Mouse (Mus musculus): Measurements from ENCODE around the gene Zfand2b. TPM values are rescaled to one million over a fixed set of nuclear protein-coding genes. Genes with fewer than 3 reads are reported as not detected.

The Zfand2b gene
- polyA plus RNA-seq (2016; fragmentation: Nextera tagmentation; extraction: Ambion mirVana) = 30.2 and 32.1 TPM in 2 replicates

DNA sequence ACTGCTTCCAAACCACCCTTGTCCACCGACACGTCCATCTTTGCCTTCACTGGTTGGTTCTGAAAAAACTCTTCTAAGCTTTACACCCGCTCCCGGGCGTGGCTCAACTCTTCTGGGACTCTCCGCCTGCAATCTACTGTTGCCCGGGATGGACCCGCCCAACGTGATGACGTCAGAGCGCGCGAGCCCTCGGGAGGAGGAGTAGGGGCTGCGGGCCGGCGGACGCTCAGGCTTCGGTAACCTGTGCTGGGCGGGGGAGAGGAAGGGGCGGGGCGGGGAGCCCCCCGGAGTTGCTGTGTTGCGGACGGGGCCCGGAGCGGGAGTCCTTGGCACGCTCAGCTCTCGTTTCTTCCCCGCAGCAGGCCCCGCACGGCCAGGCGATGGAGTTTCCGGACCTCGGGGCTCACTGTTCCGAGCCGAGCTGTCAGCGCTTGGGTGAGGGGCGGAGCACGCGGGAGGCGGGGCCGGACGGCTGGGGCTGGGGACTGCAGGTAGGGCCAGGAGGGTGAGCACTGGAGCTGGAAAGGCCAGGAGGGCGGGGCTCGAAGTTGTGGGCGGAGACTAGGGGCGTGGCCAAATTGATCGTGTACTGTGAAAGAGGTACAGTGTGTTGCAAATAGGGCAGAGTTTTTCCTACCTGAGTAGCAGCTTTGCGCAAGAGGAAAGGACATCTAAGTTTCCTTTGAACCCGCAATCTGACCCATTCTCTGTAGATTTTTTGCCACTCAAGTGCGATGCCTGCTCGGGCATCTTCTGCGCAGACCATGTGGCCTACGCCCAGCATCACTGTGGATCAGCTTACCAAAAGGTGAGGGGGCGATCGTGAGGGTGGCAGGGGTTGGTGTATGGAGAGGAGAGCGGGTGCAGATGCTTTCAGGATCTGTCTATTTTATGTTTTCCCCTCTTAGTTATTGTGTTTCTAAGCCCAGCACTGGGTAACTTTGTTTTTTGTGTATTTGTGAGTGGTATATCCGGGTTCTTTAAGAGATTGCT, at the start of gene Zfand2b:
TSS of gene Zfand2b (plus strand) at position 175 of the 993 bp plus-strand sequence.
- no peaks in the 10 kb centered on the region for H3K9me3 ChIP-seq
- H3K27ac ChIP-seq = peak within 1 kb of the TSS; percentile 94
- peaks cover 16% of the 10 kb centered on the region for H3K4me1 ChIP-seq
- WGBS = 1% methylated on average over 56 of the region's 59 CpGs
- peaks cover 40% of the 10 kb centered on the region for H3K36me3 ChIP-seq
- peak within 1 kb of the TSS; percentile 89 for H3K4me3 ChIP-seq
- DNase-seq (ENCODE audit: low spot score) = peak; percentile 99
- no peaks in the 10 kb centered on the region for H3K27me3 ChIP-seq (ENCODE audit: insufficient read depth, poor library complexity, severe bottlenecking)

- Histone ChIP-seq H3K27me3 (ENCODE audit: insufficient read depth, poor library complexity, severe bottlenecking) (no peaks in the 10 kb centered on the region), H3K4me3 (no peak overlapping the region), H3K4me1 (peaks cover 10% of the 10 kb centered on the region; the same call in 1 of the 2 replicates), H3K36me3 (no peaks in the 10 kb centered on the region), H3K27ac (no peak overlapping the region), H3K9me3 (no peaks in the 10 kb centered on the region)
- WGBS = 73% methylated on average over 3 of the region's 3 CpGs
- DNase-seq (ENCODE audit: low spot score) = no peak
These were observed 46.2 kb upstream of the Zfand2b start for GRCm38 (mm10) chr1:75122211-75122610.

GRCm38 (mm10) chr1:75124346-75125321, 43.8 kb upstream of the Zfand2b start, which contains the start of gene Nhej1:
Gene Nhej1 (minus strand): TSS chr1:75125200.
- H3K36me3 ChIP-seq = no peaks in the 10 kb centered on the region
- 0 out of 2 replicates have a peak, but pooled peaks cover 3% of the 10 kb centered on the region for H3K27me3 ChIP-seq (ENCODE audit: insufficient read depth, poor library complexity, severe bottlenecking)
- 2% methylated on average over 56 of the region's 56 CpGs for WGBS
- peak within 1 kb of the TSS; percentile 96 for H3K27ac ChIP-seq
- H3K9me3 ChIP-seq = no peaks in the 10 kb centered on the region
- H3K4me3 ChIP-seq = peak within 1 kb of the TSS; percentile 64
- peak; percentile 98 for DNase-seq (ENCODE audit: low spot score)
- peaks cover 10% of the 10 kb centered on the region; the same call in 1 of the 2 replicates for H3K4me1 ChIP-seq

- Histone ChIP-seq H3K27ac (peak overlapping the region; percentile 96), H3K36me3 (no peaks in the 10 kb centered on the region), H3K4me1 (peaks cover 10% of the 10 kb centered on the region; the same call in 1 of the 2 replicates), H3K4me3 (peak overlapping the region; percentile 64), H3K27me3 (ENCODE audit: insufficient read depth, poor library complexity, severe bottlenecking) (0 out of 2 replicates have a peak, but pooled peaks cover 3% of the 10 kb centered on the region), H3K9me3 (no peaks in the 10 kb centered on the region)
- DNase-seq (ENCODE audit: low spot score) = no peak
- WGBS = 35% methylated on average over 5 of the region's 5 CpGs
These were observed 43.0 kb upstream of the Zfand2b start for GRCm38 (mm10) chr1:75125418-75125817.

GRCm38 (mm10) chr1:75128641-75129040, 39.8 kb upstream of the Zfand2b start:
- Histone ChIP-seq H3K27me3 (ENCODE audit: insufficient read depth, poor library complexity, severe bottlenecking) (peaks cover 18% of the 10 kb centered on the region; the same call in 1 of the 2 replicates), H3K9me3 (no peaks in the 10 kb centered on the region), H3K4me3 (no peak overlapping the region), H3K4me1 (peaks cover 14% of the 10 kb centered on the region; the same call in 1 of the 2 replicates), H3K36me3 (no peaks in the 10 kb centered on the region), H3K27ac (no peak overlapping the region)
- DNase-seq (ENCODE audit: low spot score) = no peak
- 70% methylated on average over 3 of the region's 3 CpGs for WGBS

- Histone ChIP-seq H3K36me3 (peaks cover 34% of the 10 kb centered on the region), H3K4me1 (0 out of 2 replicates have a peak, but pooled peaks cover 7% of the 10 kb centered on the region), H3K27ac (no peak within 1 kb of the TSS), H3K9me3 (no peaks in the 10 kb centered on the region), H3K4me3 (no peak within 1 kb of the TSS), H3K27me3 (ENCODE audit: insufficient read depth, poor library complexity, severe bottlenecking) (peaks cover 18% of the 10 kb centered on the region; the same call in 1 of the 2 replicates)
- WGBS = 61% methylated on average over 12 of the region's 12 CpGs
- no peak for DNase-seq (ENCODE audit: low spot score)
These were observed 34.8 kb upstream of the Zfand2b start, which contains the start of gene Slc23a3 for GRCm38 (mm10) chr1:75133421-75134207. Gene Slc23a3 (minus strand): TSS chr1:75133890.

DNA sequence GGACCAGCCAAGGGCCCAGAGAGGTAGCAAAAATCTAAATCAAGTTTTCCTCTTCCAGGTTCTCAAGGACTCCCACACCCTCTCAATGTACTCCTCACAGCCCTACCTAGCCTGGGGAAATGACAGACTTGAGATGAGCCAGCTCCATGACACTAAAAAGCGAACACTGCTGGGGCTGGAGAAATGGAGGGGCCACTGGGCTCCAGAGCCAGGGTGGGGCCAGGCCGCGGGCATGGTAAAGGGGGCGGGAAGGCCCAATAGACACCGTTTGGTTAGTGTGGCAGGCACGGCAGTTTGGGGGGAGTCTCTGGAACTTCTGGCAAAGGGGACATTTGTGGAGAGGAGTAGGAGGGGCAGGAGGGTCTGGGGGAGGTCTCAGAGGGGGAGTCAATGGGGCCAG, 32.2 kb upstream of the Zfand2b start:
- no peaks in the 10 kb centered on the region for H3K9me3 ChIP-seq
- WGBS = 51% methylated on average over 6 of the region's 6 CpGs
- H3K36me3 ChIP-seq = peaks cover 44% of the 10 kb centered on the region
- DNase-seq (ENCODE audit: low spot score) = no peak
- peaks cover 17% of the 10 kb centered on the region for H3K4me1 ChIP-seq
- no peak overlapping the region for H3K4me3 ChIP-seq
- peaks cover 15% of the 10 kb centered on the region; the same call in 1 of the 2 replicates for H3K27me3 ChIP-seq (ENCODE audit: insufficient read depth, poor library complexity, severe bottlenecking)
- peak overlapping the region; percentile 69 for H3K27ac ChIP-seq

DNA sequence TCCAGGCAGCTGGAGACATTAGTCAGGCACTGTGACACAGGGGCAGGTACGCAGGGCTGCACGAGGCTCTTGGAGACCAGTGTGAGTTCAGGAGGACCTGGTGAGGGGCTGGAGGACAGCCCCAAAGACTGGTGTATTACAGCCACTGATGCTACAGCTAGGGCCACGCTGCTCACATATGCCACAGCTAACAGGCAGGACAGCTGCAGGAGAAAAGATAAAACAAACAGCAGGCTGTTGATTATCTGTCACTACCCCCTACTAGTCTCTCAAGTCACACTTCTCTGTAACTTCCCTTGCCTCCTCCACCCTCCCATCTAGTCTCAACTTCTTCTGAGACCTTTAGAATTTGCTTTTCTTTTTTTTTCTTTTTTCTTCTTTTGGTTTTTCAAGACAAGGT, 31.7 kb upstream of the Zfand2b start:
- Histone ChIP-seq H3K27ac (peak overlapping the region; percentile 69), H3K4me1 (peaks cover 20% of the 10 kb centered on the region), H3K4me3 (no peak overlapping the region), H3K36me3 (peaks cover 44% of the 10 kb centered on the region), H3K9me3 (no peaks in the 10 kb centered on the region), H3K27me3 (ENCODE audit: insufficient read depth, poor library complexity, severe bottlenecking) (peaks cover 15% of the 10 kb centered on the region; the same call in 1 of the 2 replicates)
- WGBS = 38% methylated on average over 3 of the region's 3 CpGs
- peak; percentile 84 for DNase-seq (ENCODE audit: low spot score)

DNA sequence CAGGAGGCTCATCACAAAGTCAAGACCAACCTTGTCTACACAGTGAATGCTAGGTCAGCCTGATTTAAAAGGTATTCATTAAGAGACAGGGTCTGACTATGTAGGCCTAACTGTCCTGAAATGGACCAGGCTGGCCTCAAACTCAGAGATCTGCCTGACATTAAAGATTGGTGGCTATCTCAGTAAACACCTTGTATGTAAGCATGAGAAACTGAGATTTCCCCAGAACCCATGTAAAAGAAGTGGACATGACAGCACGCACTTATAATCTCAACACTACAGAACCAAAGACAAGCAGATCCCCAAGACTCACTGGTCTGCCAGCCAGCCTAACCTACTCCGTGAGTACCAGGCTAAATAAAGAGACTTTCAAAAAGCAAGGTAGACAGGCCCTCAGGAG, 30.0 kb upstream of the Zfand2b start:
- DNase-seq (ENCODE audit: low spot score) = no peak
- Histone ChIP-seq H3K27ac (no peak overlapping the region), H3K36me3 (peaks cover 44% of the 10 kb centered on the region), H3K9me3 (no peaks in the 10 kb centered on the region), H3K4me3 (no peak overlapping the region), H3K4me1 (peaks cover 19% of the 10 kb centered on the region), H3K27me3 (ENCODE audit: insufficient read depth, poor library complexity, severe bottlenecking) (0 out of 2 replicates have a peak, but pooled peaks cover 1% of the 10 kb centered on the region)
- WGBS = 86% methylated on average over 2 of the region's 2 CpGs

- H3K36me3 ChIP-seq = peaks cover 56% of the 10 kb centered on the region
- H3K4me1 ChIP-seq = peaks cover 27% of the 10 kb centered on the region
- no peak for DNase-seq (ENCODE audit: low spot score)
- H3K9me3 ChIP-seq = no peaks in the 10 kb centered on the region
- H3K4me3 ChIP-seq = peak overlapping the region; percentile 93
- WGBS = 65% methylated on average over 4 of the region's 4 CpGs
- H3K27me3 ChIP-seq (ENCODE audit: insufficient read depth, poor library complexity, severe bottlenecking) = no peaks in the 10 kb centered on the region
- H3K27ac ChIP-seq = peak overlapping the region; percentile 97
These were observed 27.8 kb upstream of the Zfand2b start for GRCm38 (mm10) chr1:75140601-75141190.

DNA sequence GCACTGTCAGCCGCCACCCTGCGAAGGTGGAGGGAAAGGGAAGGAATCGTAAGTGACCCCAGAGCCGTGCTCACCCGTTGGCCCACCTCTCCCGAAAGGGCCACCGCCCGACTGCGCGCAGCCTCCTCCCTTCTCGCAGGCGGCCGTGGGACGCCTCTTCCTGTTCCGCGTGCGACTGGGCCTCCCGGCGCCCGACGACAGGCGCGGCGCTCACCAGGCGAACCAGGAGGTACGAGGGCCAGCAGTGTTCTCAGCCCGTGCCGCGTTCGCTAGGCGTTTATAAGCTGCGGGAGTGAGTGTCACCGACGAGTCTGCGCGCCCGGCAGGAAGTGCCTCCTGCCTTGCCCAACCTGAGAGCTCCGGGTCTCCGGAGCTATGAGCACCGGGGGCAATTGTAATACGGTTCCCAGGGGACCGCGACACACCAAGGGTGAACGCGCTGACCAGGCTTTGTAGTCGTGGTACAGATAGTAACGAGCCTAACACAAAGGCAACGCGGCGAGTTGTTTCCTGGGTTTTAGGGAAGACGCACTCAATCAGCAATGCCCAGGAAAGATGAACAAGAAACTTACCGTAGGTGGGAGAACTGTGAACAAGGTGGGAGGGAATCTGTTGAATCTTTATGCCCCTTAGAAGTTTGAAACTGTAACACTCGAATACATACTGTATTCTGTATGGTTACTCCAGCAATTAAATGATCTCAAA, 26.8 kb upstream of the Zfand2b start:
- H3K27ac ChIP-seq = peak overlapping the region; percentile 97
- no peaks in the 10 kb centered on the region for H3K9me3 ChIP-seq
- H3K4me1 ChIP-seq = peaks cover 24% of the 10 kb centered on the region
- H3K4me3 ChIP-seq = peak overlapping the region; percentile 93
- peak; percentile 90 for DNase-seq (ENCODE audit: low spot score)
- no peaks in the 10 kb centered on the region for H3K27me3 ChIP-seq (ENCODE audit: insufficient read depth, poor library complexity, severe bottlenecking)
- peaks cover 58% of the 10 kb centered on the region for H3K36me3 ChIP-seq
- 0% methylated on average over 53 of the region's 53 CpGs for WGBS
